Mouse (Mus musculus) gastrocnemius, adult 8-10 months (tissue): ENCODE results near the gene Sesn2. TPM values are rescaled to one million over a fixed set of nuclear protein-coding genes. Genes with fewer than 3 reads are reported as not detected.
A peak's percentile ranks its signal among the peaks of the same experiment; 100 is the strongest.

Source experiments
- DNase-seq, 2 experiments: peaks; one replicate each; pipeline ENCODE4 v3.0.0; 2022; ENCODE audit warnings: low spot score in 2 of 2
- total RNA-seq, 4 experiments: library from RNA; stranded (reverse); gene quantifications; 2 replicates each; pipeline ENCODE4 v1.2.4; 2022

Sesn2 gene
- total RNA-seq, 4 experiments from 2014 or later: 2.1 to 2.5 (median 2.2) TPM

- peak; percentile 65 to 67 for DNase-seq
Measured at GRCm38 (mm10) chr4:132514555-132515135, 4.3 kb upstream of the Sesn2 start.

- DNase-seq: no peak
Measured at GRCm38 (mm10) chr4:132513395-132514273, 3.3 kb upstream of the Sesn2 start.

GRCm38 (mm10) chr4:132512080-132512479 lies 1.8 kb upstream of the Sesn2 start:
- no peak for DNase-seq

GRCm38 (mm10) chr4:132509621-132510296 lies 542 bp downstream of the Sesn2 start:
- DNase-seq: peak; percentile 24 to 35

- no peak for DNase-seq
Measured at GRCm38 (mm10) chr4:132507210-132507609, 3.1 kb downstream of the Sesn2 start.

- no peak for DNase-seq
Measured at GRCm38 (mm10) chr4:132506250-132506649, 4.1 kb downstream of the Sesn2 start.

GRCm38 (mm10) chr4:132505800-132506199 lies 4.5 kb downstream of the Sesn2 start:
- no peak for DNase-seq

- no peak for DNase-seq
Measured at GRCm38 (mm10) chr4:132505034-132505738, 5.1 kb downstream of the Sesn2 start.

GRCm38 (mm10) chr4:132503344-132503743 lies 7.0 kb downstream of the Sesn2 start:
- no peak for DNase-seq

- no peak for DNase-seq
Measured at GRCm38 (mm10) chr4:132501639-132502038, 8.7 kb downstream of the Sesn2 start.

- DNase-seq: no peak
Measured at GRCm38 (mm10) chr4:132494271-132494918, 15.9 kb downstream of the Sesn2 start.

- peak in 1 of 2 experiments; percentile 28 for DNase-seq
Measured at GRCm38 (mm10) chr4:132492178-132493060, 17.9 kb downstream of the Sesn2 start.

GRCm38 (mm10) chr4:132491748-132492147 lies 18.6 kb downstream of the Sesn2 start:
- no peak for DNase-seq

- DNase-seq: no peak
Measured at GRCm38 (mm10) chr4:132491057-132491456, 19.2 kb downstream of the Sesn2 start.

GRCm38 (mm10) chr4:132490273-132491010 lies 19.9 kb downstream of the Sesn2 start:
- DNase-seq: no peak

GRCm38 (mm10) chr4:132488976-132489375 lies 21.3 kb downstream of the Sesn2 start:
- DNase-seq: no peak

GRCm38 (mm10) chr4:132488521-132488920 lies 21.8 kb downstream of the Sesn2 start:
- no peak for DNase-seq

- DNase-seq: no peak
Measured at GRCm38 (mm10) chr4:132484820-132485219, 25.5 kb downstream of the Sesn2 start.

- no peak for DNase-seq
Measured at GRCm38 (mm10) chr4:132484231-132484630, 26.1 kb downstream of the Sesn2 start.
